ENCODE assay signal across 9 mouse cellular contexts in the genomic region with DNA sequence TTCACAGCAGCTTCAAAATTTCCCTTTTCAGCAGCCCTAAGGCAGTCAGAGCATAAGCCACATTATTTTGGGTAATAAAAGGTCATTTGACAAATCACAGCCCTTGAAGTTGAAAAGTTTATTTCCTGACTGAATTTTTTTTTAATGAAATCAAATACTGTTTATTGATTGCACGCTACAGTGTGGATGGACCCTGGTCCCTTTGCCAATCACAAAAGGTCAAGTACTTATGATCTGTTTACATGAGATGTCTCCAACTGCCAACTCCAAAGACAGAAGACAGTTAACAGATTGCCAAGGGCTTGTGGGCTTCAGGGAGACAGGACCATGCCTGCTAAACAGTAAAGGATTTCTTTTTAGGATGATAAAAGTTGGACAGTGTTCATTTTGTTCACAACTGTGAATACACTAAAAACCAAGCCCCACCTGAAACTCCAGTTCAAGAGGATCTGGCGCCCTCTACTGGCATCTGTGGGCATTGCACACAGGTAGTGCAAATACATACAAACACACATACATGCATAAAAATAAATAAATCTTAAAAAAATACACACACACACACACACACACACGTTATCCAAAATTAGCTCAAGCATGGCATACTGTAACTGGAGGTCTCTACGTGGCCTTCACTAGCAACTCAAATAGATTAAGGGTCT. TPM values are rescaled to one million over a fixed set of nuclear protein-coding genes. Genes with fewer than 3 reads are reported as not detected.
DNase-seq lines count a peak whose midpoint lies in the region; ATAC-seq and TF ChIP-seq lines count a peak whose summit lies in the region.
"Had no signal": no experiment of that assay in that cellular context is flagged by ENCODE, and none has a peak within 500 bp of the region (broad histone marks: within the 10 kb centered on the region; RNA-seq: fewer than 3 reads in every experiment).

No protein-coding gene starts in this region.

- H3K36me3 ChIP-seq in kidney, adult 2 months (ENCODE audit: control insufficient read depth, insufficient read depth, low read length) = no peaks in the 10 kb centered on the region
- peaks cover 92% of the 10 kb centered on the region for H3K36me3 ChIP-seq in kidney, embryonic 14.5 days (ENCODE audit: control insufficient read depth, insufficient read depth, low read length)
- H3K36me3 ChIP-seq in liver, embryonic 14.5 days (replicated peaks; ENCODE audit: control insufficient read depth, insufficient read depth, low read depth) = peaks cover 94% of the 10 kb centered on the region
- H3K36me3 ChIP-seq in midbrain, embryonic 16.5 days (ENCODE audit: control insufficient read depth, insufficient read depth, low read length) = peaks cover 22% of the 10 kb centered on the region

- peaks cover 9% of the 10 kb centered on the region; the same call in 1 of the 2 replicates for H3K9me3 ChIP-seq in kidney, embryonic 14.5 days (ENCODE audit: control insufficient read depth, low read length)
- no peaks in the 10 kb centered on the region; the same call in none of the 2 replicates for H3K9me3 ChIP-seq in liver, embryonic 14.5 days (ENCODE audit: control insufficient read depth, low read length)
- no peaks in the 10 kb centered on the region for H3K9me3 ChIP-seq in midbrain, embryonic 16.5 days (replicated peaks; ENCODE audit: control insufficient read depth, low read length, poor library complexity, severe bottlenecking)
- H3K9me3 ChIP-seq: hindbrain, embryonic 15.5 days had no signal

- H3K27me3 ChIP-seq in kidney, adult 2 months (replicated peaks; ENCODE audit: control insufficient read depth, insufficient read depth, low read length) = no peaks in the 10 kb centered on the region
- H3K27me3 ChIP-seq in kidney, embryonic 14.5 days (ENCODE audit: control insufficient read depth, insufficient read depth, low read length) = no peaks in the 10 kb centered on the region
- H3K27me3 ChIP-seq in liver, embryonic 14.5 days (ENCODE audit: control insufficient read depth, insufficient read depth, low read length) = no peaks in the 10 kb centered on the region
- H3K27me3 ChIP-seq in midbrain, embryonic 16.5 days (ENCODE audit: control insufficient read depth, insufficient read depth, low read depth, low read length) = no peaks in the 10 kb centered on the region
- H3K27me3 ChIP-seq: hindbrain, embryonic 15.5 days had no signal

- H3K27ac ChIP-seq in kidney, adult 2 months (ENCODE audit: insufficient read depth, low read depth, low read length) = no peak overlapping the region
- H3K27ac ChIP-seq in kidney, embryonic 14.5 days (ENCODE audit: low read depth, low read length) = no peak overlapping the region
- no peak overlapping the region for H3K27ac ChIP-seq in liver, embryonic 14.5 days
- H3K27ac ChIP-seq in midbrain, embryonic 16.5 days (ENCODE audit: low read length) = no peak overlapping the region
- H3K27ac ChIP-seq: hindbrain, embryonic 15.5 days had no signal

- no peak overlapping the region for H3K4me3 ChIP-seq in kidney, adult 2 months (ENCODE audit: insufficient read depth, low read depth, low read length)
- no peak overlapping the region for H3K4me3 ChIP-seq in kidney, embryonic 14.5 days (ENCODE audit: low read length)
- no peak overlapping the region for H3K4me3 ChIP-seq in liver, embryonic 14.5 days (ENCODE audit: insufficient read depth in 1 of 2, low read depth in 2 of 2, low read length in 2 of 2)
- no peak overlapping the region for H3K4me3 ChIP-seq in midbrain, embryonic 16.5 days (ENCODE audit: low read depth, low read length)
- H3K4me3 ChIP-seq: hindbrain, embryonic 15.5 days had no signal

- TF ChIP-seq EP300 in liver, embryonic 14.5 days (IDR thresholded peaks at IDR 0.05; ENCODE audit: low read depth) = no peak

- peak; percentile 32 for DNase-seq in kidney, adult 2 months
- DNase-seq in CD8-positive naive resting alpha-beta T cell, adult 2 months (ENCODE audit: low read depth in 2 of 2, low spot score in 2 of 2) = peak; percentile 57 to 68
- DNase-seq in adrenal gland, postnatal 14 days = peak; percentile 67
- no peak for DNase-seq in liver, embryonic 14.5 days (ENCODE audit: low read depth in 3 of 3, low spot score in 3 of 3)
- peak; percentile 60 for DNase-seq in thymus, postnatal 0 days (ENCODE audit: low spot score)
- DNase-seq in heart, adult 8-10 months (ENCODE audit: low spot score) = no peak

- H3K4me2 ChIP-seq in kidney, embryonic 14.5 days (replicated peaks; ENCODE audit: low read depth, low read length) = no peak overlapping the region
- H3K4me2 ChIP-seq in liver, embryonic 14.5 days (ENCODE audit: low read depth) = no peak overlapping the region
- no peak overlapping the region for H3K4me2 ChIP-seq in midbrain, embryonic 16.5 days (ENCODE audit: low read length)
- H3K4me2 ChIP-seq: hindbrain, embryonic 15.5 days had no signal

- ATAC-seq in kidney, embryonic 14.5 days (ENCODE audit: low FRiP score, low TSS enrichment) = no peak
- no peak for ATAC-seq in liver, embryonic 14.5 days (ENCODE audit: insufficient read depth)
- no peak for ATAC-seq in midbrain, embryonic 16.5 days

- TF ChIP-seq CTCF in kidney, adult 2 months (conservative IDR thresholded peaks at IDR 0.05; ENCODE audit: insufficient read depth, insufficient read length, low read depth, low read length) = peak; percentile 71
- TF ChIP-seq CTCF in liver, embryonic 14.5 days (IDR thresholded peaks at IDR 0.05; ENCODE audit: low read depth) = peak; percentile 84

- H3K9ac ChIP-seq in kidney, embryonic 14.5 days (ENCODE audit: low read depth, low read length) = no peak overlapping the region
- H3K9ac ChIP-seq in liver, embryonic 14.5 days (replicated peaks) = no peak overlapping the region
- no peak overlapping the region for H3K9ac ChIP-seq in midbrain, embryonic 16.5 days (ENCODE audit: low read depth, low read length)
- H3K9ac ChIP-seq: hindbrain, embryonic 15.5 days had no signal

- H3K4me1 ChIP-seq in kidney, adult 2 months (ENCODE audit: control insufficient read depth, insufficient read depth, low read length) = no peaks in the 10 kb centered on the region
- no peaks in the 10 kb centered on the region for H3K4me1 ChIP-seq in kidney, embryonic 14.5 days (ENCODE audit: control insufficient read depth, insufficient read depth, low read length)
- H3K4me1 ChIP-seq in liver, embryonic 14.5 days (replicated peaks; ENCODE audit: control insufficient read depth in 2 of 2, insufficient read depth in 2 of 2, low read length in 1 of 2) = no peaks in the 10 kb centered on the region
- H3K4me1 ChIP-seq in midbrain, embryonic 16.5 days (ENCODE audit: control insufficient read depth, insufficient read depth, low read length) = no peaks in the 10 kb centered on the region
- H3K4me1 ChIP-seq: hindbrain, embryonic 15.5 days had no signal

- WGBS in kidney, adult 2 months = 94% methylated on average over 4 of the region's 4 CpGs
- WGBS in kidney, embryonic 14.5 days = 83% methylated on average over 4 of the region's 4 CpGs
- WGBS in liver, embryonic 14.5 days (ENCODE audit: insufficient replicate concordance) = 83% methylated on average over 4 of the region's 4 CpGs
- WGBS in midbrain, embryonic 16.5 days = 84% methylated on average over 4 of the region's 4 CpGs

- no peak for TF ChIP-seq POLR2A in kidney, adult 2 months (IDR thresholded peaks at IDR 0.05; ENCODE audit: low read depth, low read length)

RNA-seq across cellular contexts. Expression of gene Ccnf, which starts 7.8 kb away (rescaled TPM):
- 0.56 and 0.61 TPM in 2 replicates for polyA plus RNA-seq in kidney, adult 2 months (2012; rRNA removed)
- polyA plus RNA-seq in kidney, embryonic 14.5 days (2014; fragmentation: Nextera tagmentation; extraction: Ambion mirVana) = 43.9 and 66.6 TPM in 2 replicates
- 12.0 and 12.8 TPM in 2 replicates for total RNA-seq in adrenal gland, postnatal 14 days (2021)
- polyA plus RNA-seq in liver, embryonic 14.5 days (2012; rRNA removed) = 34.0 and 36.9 TPM in 2 replicates
- polyA plus RNA-seq in liver, embryonic 14.5 days (2014; fragmentation: Nextera tagmentation; extraction: Ambion mirVana) = 69.5 and 71.7 TPM in 2 replicates
- polyA plus RNA-seq in thymus, postnatal 0 days (2015; fragmentation: Nextera tagmentation; extraction: Ambion mirVana) = 63.0 and 74.3 TPM in 2 replicates
- 12.7 and 12.9 TPM in 2 replicates for polyA plus RNA-seq in midbrain, embryonic 16.5 days (2015; fragmentation: Nextera tagmentation; extraction: Ambion mirVana)
- under 1 TPM; 0.22 to 0.66 (median 0.40) TPM for total RNA-seq in heart, adult 8-10 months (2022)

RNA-seq across cellular contexts. Expression of gene Tedc2, which starts 22.8 kb away (rescaled TPM):
- 4.6 and 5.2 TPM in 2 replicates for polyA plus RNA-seq in kidney, adult 2 months (2012; rRNA removed)
- 13.4 and 14.8 TPM in 2 replicates for polyA plus RNA-seq in kidney, embryonic 14.5 days (2014; fragmentation: Nextera tagmentation; extraction: Ambion mirVana)
- total RNA-seq in adrenal gland, postnatal 14 days (2021) = 9.2 and 14.0 TPM in 2 replicates
- polyA plus RNA-seq in liver, embryonic 14.5 days (2012; rRNA removed) = 18.3 and 21.1 TPM in 2 replicates
- 7.7 and 7.9 TPM in 2 replicates for polyA plus RNA-seq in liver, embryonic 14.5 days (2014; fragmentation: Nextera tagmentation; extraction: Ambion mirVana)
- 6.9 and 8.0 TPM in 2 replicates for polyA plus RNA-seq in thymus, postnatal 0 days (2015; fragmentation: Nextera tagmentation; extraction: Ambion mirVana)
- 9.2 and 9.5 TPM in 2 replicates for polyA plus RNA-seq in midbrain, embryonic 16.5 days (2015; fragmentation: Nextera tagmentation; extraction: Ambion mirVana)
- 1 to 10 TPM; 1.7 to 2.9 (median 2.5) TPM for total RNA-seq in heart, adult 8-10 months (2022)

RNA-seq across cellular contexts. Expression of gene Ntn3, which starts 34.1 kb away (rescaled TPM):
- 0.72 and 1.2 TPM in 2 replicates for polyA plus RNA-seq in kidney, adult 2 months (2012; rRNA removed)
- 4.6 and 5.3 TPM in 2 replicates for polyA plus RNA-seq in kidney, embryonic 14.5 days (2014; fragmentation: Nextera tagmentation; extraction: Ambion mirVana)
- 2.1 and 2.9 TPM in 2 replicates for total RNA-seq in adrenal gland, postnatal 14 days (2021)
- polyA plus RNA-seq in liver, embryonic 14.5 days (2012; rRNA removed) = 0.59 and 0.64 TPM in 2 replicates
- 0.45 and 0.69 TPM in 2 replicates for polyA plus RNA-seq in liver, embryonic 14.5 days (2014; fragmentation: Nextera tagmentation; extraction: Ambion mirVana)
- polyA plus RNA-seq in thymus, postnatal 0 days (2015; fragmentation: Nextera tagmentation; extraction: Ambion mirVana) = 0.19 and 0.29 TPM in 2 replicates
- polyA plus RNA-seq in midbrain, embryonic 16.5 days (2015; fragmentation: Nextera tagmentation; extraction: Ambion mirVana) = 3.9 and 4.4 TPM in 2 replicates
- 1 to 10 TPM in 2 of 4 experiments, under 1 TPM in 2; 0.66 to 1.5 (median 0.89) TPM for total RNA-seq in heart, adult 8-10 months (2022)

RNA-seq across cellular contexts. Expression of gene Tbc1d24, which starts 38.1 kb away (rescaled TPM):
- polyA plus RNA-seq in kidney, adult 2 months (2012; rRNA removed) = 14.4 and 15.0 TPM in 2 replicates
- polyA plus RNA-seq in kidney, embryonic 14.5 days (2014; fragmentation: Nextera tagmentation; extraction: Ambion mirVana) = 5.0 and 8.2 TPM in 2 replicates
- total RNA-seq in adrenal gland, postnatal 14 days (2021) = 11.0 and 14.6 TPM in 2 replicates
- 14.1 TPM in 2 replicates for polyA plus RNA-seq in liver, embryonic 14.5 days (2012; rRNA removed)
- polyA plus RNA-seq in liver, embryonic 14.5 days (2014; fragmentation: Nextera tagmentation; extraction: Ambion mirVana) = 4.9 and 5.4 TPM in 2 replicates
- 1.4 and 1.5 TPM in 2 replicates for polyA plus RNA-seq in thymus, postnatal 0 days (2015; fragmentation: Nextera tagmentation; extraction: Ambion mirVana)
- polyA plus RNA-seq in midbrain, embryonic 16.5 days (2015; fragmentation: Nextera tagmentation; extraction: Ambion mirVana) = 30.6 and 30.8 TPM in 2 replicates
- total RNA-seq in heart, adult 8-10 months (2022) = 10 to 100 TPM; 11.5 to 14.5 (median 12.6) TPM

Comparison
In these comparisons a context has a peak if more than half of its experiments do, and no peak if none do; other contexts are left out.
1. DNase-seq: peak in kidney, adult 2 months (single experiment), CD8-positive naive resting alpha-beta T cell, adult 2 months (2 of 2), adrenal gland, postnatal 14 days (single experiment) and thymus, postnatal 0 days (single experiment); none in liver, embryonic 14.5 days (0 of 3) and heart, adult 8-10 months (single experiment).